Mouse (Mus musculus): ENCODE measurements around the gene Dnaaf5. TPM values are rescaled to one million over a fixed set of nuclear protein-coding genes. Genes with fewer than 3 reads are reported as not detected.

Dnaaf5 gene
- total and polyA plus RNA-seq, 2 experiments from 2014 or later, result 2.2 to 16.3 TPM

DNA sequence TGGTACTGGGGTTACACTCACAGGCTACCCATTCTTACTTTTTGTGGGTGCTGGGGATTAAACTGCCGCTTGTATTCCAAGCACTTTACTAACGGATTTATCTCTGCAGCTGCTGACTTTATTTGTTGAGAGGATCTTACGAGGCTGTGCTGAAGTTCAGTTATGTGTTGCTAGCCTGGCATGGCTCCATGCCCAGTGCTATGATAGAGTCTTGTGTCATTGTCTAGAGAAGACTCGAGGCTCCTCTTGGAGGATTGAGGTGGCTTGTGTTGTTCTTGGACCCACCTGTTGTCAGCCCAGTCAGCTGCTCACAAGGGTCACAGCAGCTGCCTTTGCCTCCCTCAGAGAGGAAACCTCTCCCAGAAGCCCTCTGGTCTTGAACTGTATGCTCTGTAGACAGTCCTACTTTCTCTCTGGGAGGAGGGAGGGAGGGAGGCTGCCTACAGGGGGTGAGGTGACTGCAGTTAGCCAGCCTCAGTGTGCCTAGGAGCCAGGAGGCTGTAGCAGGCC, 70.0 kb downstream of the Dnaaf5 start:
- TF ChIP-seq CTCF (IDR thresholded peaks at IDR 0.05; ENCODE audit: low read depth), result no peak
- Histone ChIP-seq H3K9me3 (ENCODE audit: low read length) (no peaks in the 10 kb centered on the region), H3K4me1 (ENCODE audit: insufficient read depth, low read length) (no peaks in the 10 kb centered on the region), H3K36me3 (ENCODE audit: insufficient read depth, low read length) (peaks cover 29% of the 10 kb centered on the region), H3K27me3 (ENCODE audit: insufficient read depth, low read length) (no peaks in the 10 kb centered on the region), H3K4me3 (ENCODE audit: low read length) (no peak overlapping the region), H3K4me2 (ENCODE audit: low read depth, low read length) (no peak overlapping the region), H3K27ac (no peak overlapping the region), H3K9ac (replicated peaks; ENCODE audit: low read length) (no peak overlapping the region)
- ATAC-seq (no peak), DNase-seq (ENCODE audit: low spot score) (no peak)
- 75% methylated on average over 4 of the region's 4 CpGs for WGBS

GRCm38 (mm10) chr5:139220610-139221009, 70.6 kb downstream of the Dnaaf5 start:
- Histone ChIP-seq H3K4me3 (ENCODE audit: low read length) (no peak overlapping the region), H3K9ac (replicated peaks; ENCODE audit: low read length) (no peak overlapping the region), H3K4me1 (ENCODE audit: insufficient read depth, low read length) (no peaks in the 10 kb centered on the region), H3K27me3 (ENCODE audit: insufficient read depth, low read length) (no peaks in the 10 kb centered on the region), H3K27ac (no peak overlapping the region), H3K9me3 (ENCODE audit: low read length) (no peaks in the 10 kb centered on the region), H3K36me3 (ENCODE audit: insufficient read depth, low read length) (peaks cover 29% of the 10 kb centered on the region), H3K4me2 (ENCODE audit: low read depth, low read length) (no peak overlapping the region)
- TF ChIP-seq CTCF (IDR thresholded peaks at IDR 0.05; ENCODE audit: low read depth), result no peak
- no peak for DNase-seq (ENCODE audit: low spot score)
- 81% methylated on average over 4 of the region's 4 CpGs for WGBS
- no peak for ATAC-seq

- H3K4me2 ChIP-seq (ENCODE audit: low read depth, low read length), result no peak overlapping the region
- 94% methylated on average over 10 of the region's 10 CpGs for WGBS
Measured at GRCm38 (mm10) chr5:139223331-139223730, 73.3 kb downstream of the Dnaaf5 start.

DNA sequence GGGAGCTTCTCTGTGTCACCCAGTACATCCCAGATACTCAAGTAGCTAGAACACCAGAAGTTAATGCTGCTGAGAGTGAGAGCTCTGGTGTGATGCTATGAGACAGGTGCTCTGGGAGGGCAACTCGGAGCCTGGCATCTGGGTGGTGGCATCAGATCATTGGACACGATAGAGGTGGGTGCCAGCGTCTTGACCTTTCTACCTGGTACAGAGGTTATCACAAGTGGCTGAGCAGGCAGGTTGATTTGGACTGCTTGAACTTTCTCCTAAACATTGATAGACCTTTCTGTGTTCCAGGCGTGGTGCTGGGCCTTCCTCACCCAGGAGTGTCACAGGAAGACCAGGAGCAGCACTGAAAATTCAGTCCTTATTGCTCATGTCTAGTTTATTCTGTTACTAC, 77.2 kb downstream of the Dnaaf5 start:
- H3K36me3 ChIP-seq (ENCODE audit: insufficient read depth, low read length), result peaks cover 60% of the 10 kb centered on the region

More at GRCm38 (mm10) chr5:139223331-139223730, 73.3 kb downstream of the Dnaaf5 start:
- H3K4me1 ChIP-seq (ENCODE audit: insufficient read depth, low read length), result no peaks in the 10 kb centered on the region
- ATAC-seq, result no peak
- no peaks in the 10 kb centered on the region for H3K9me3 ChIP-seq (ENCODE audit: low read length)
- no peak overlapping the region for H3K4me3 ChIP-seq (ENCODE audit: low read length)
- H3K36me3 ChIP-seq (ENCODE audit: insufficient read depth, low read length), result peaks cover 48% of the 10 kb centered on the region
- TF ChIP-seq CTCF (IDR thresholded peaks at IDR 0.05; ENCODE audit: low read depth), result no peak
- no peak overlapping the region for H3K27ac ChIP-seq
- no peaks in the 10 kb centered on the region for H3K27me3 ChIP-seq (ENCODE audit: insufficient read depth, low read length)
- no peak for DNase-seq (ENCODE audit: low spot score)
- no peak overlapping the region for H3K9ac ChIP-seq (replicated peaks; ENCODE audit: low read length)

GRCm38 (mm10) chr5:139227645-139228044, 77.6 kb downstream of the Dnaaf5 start:
- DNase-seq (ENCODE audit: low spot score) (no peak), ATAC-seq (no peak)
- no peak overlapping the region for H3K4me3 ChIP-seq (ENCODE audit: low read length)
- no peaks in the 10 kb centered on the region for H3K9me3 ChIP-seq (ENCODE audit: low read length)
- no peak overlapping the region for H3K27ac ChIP-seq
- no peak overlapping the region for H3K9ac ChIP-seq (replicated peaks; ENCODE audit: low read length)
- H3K4me2 ChIP-seq (ENCODE audit: low read depth, low read length), result no peak overlapping the region
- H3K4me1 ChIP-seq (ENCODE audit: insufficient read depth, low read length), result no peaks in the 10 kb centered on the region
- no peaks in the 10 kb centered on the region for H3K27me3 ChIP-seq (ENCODE audit: insufficient read depth, low read length)
- TF ChIP-seq CTCF (IDR thresholded peaks at IDR 0.05; ENCODE audit: low read depth), result no peak
- H3K36me3 ChIP-seq (ENCODE audit: insufficient read depth, low read length), result peaks cover 58% of the 10 kb centered on the region
- WGBS, result 98% methylated on average over 2 of the region's 2 CpGs

More for the DNA sequence above, 77.2 kb downstream of the Dnaaf5 start:
- Histone ChIP-seq H3K4me3 (ENCODE audit: low read length) (no peak overlapping the region), H3K27ac (no peak overlapping the region), H3K4me2 (ENCODE audit: low read depth, low read length) (no peak overlapping the region), H3K9me3 (ENCODE audit: low read length) (no peaks in the 10 kb centered on the region), H3K27me3 (ENCODE audit: insufficient read depth, low read length) (no peaks in the 10 kb centered on the region), H3K9ac (replicated peaks; ENCODE audit: low read length) (no peak overlapping the region), H3K4me1 (ENCODE audit: insufficient read depth, low read length) (no peaks in the 10 kb centered on the region)
- ATAC-seq (no peak), DNase-seq (ENCODE audit: low spot score) (no peak)
- TF ChIP-seq CTCF (IDR thresholded peaks at IDR 0.05; ENCODE audit: low read depth), result no peak
- 94% methylated on average over 4 of the region's 4 CpGs for whole genome bisulfite sequencing

DNA sequence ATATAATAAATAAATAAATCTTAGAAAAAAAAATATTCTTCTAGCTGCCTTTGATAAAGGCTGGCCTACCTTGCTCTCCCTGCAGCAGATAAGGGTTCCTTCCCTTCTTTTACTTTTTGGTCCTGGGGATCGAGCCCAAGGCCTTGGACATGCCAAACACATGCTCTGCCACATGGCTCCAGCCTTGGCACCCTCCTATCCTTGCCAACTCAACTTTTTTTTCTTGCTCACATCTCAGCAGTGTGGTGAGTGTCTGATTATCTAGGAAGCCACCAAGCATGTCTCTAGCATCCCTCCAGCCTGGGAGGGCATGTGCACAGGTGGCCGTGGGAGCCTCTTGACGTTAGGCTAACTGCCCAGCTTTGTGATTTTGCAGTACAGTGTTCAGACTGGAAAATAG, 78.3 kb downstream of the Dnaaf5 start:
- H3K36me3 ChIP-seq (ENCODE audit: insufficient read depth, low read length), result peaks cover 55% of the 10 kb centered on the region
- no peaks in the 10 kb centered on the region for H3K9me3 ChIP-seq (ENCODE audit: low read length)
- ATAC-seq (no peak), DNase-seq (ENCODE audit: low spot score) (no peak)
- H3K4me3 ChIP-seq (ENCODE audit: low read length), result no peak overlapping the region
- WGBS, result 87% methylated on average over 3 of the region's 3 CpGs
- no peaks in the 10 kb centered on the region for H3K27me3 ChIP-seq (ENCODE audit: insufficient read depth, low read length)
- H3K9ac ChIP-seq (replicated peaks; ENCODE audit: low read length), result no peak overlapping the region
- no peak overlapping the region for H3K27ac ChIP-seq
- H3K4me1 ChIP-seq (ENCODE audit: insufficient read depth, low read length), result no peaks in the 10 kb centered on the region
- H3K4me2 ChIP-seq (ENCODE audit: low read depth, low read length), result no peak overlapping the region
- TF ChIP-seq CTCF (IDR thresholded peaks at IDR 0.05; ENCODE audit: low read depth), result no peak

GRCm38 (mm10) chr5:139229716-139230115, 79.7 kb downstream of the Dnaaf5 start:
- no peaks in the 10 kb centered on the region for H3K4me1 ChIP-seq (ENCODE audit: insufficient read depth, low read length)
- peaks cover 58% of the 10 kb centered on the region for H3K36me3 ChIP-seq (ENCODE audit: insufficient read depth, low read length)
- no peak overlapping the region for H3K27ac ChIP-seq
- H3K27me3 ChIP-seq (ENCODE audit: insufficient read depth, low read length), result no peaks in the 10 kb centered on the region
- 95% methylated on average over 3 of the region's 3 CpGs for WGBS
- no peaks in the 10 kb centered on the region for H3K9me3 ChIP-seq (ENCODE audit: low read length)
- no peak overlapping the region for H3K9ac ChIP-seq (replicated peaks; ENCODE audit: low read length)
- H3K4me2 ChIP-seq (ENCODE audit: low read depth, low read length), result no peak overlapping the region
- no peak overlapping the region for H3K4me3 ChIP-seq (ENCODE audit: low read length)
- DNase-seq (ENCODE audit: low spot score) (no peak), ATAC-seq (no peak)
- no peak for TF ChIP-seq CTCF (IDR thresholded peaks at IDR 0.05; ENCODE audit: low read depth)
